Mouse (Mus musculus) E14TG2a.4 (cell line): ENCODE results near the gene BC067074.

Experiments
- CTCF ChIP-seq: conservative IDR thresholded peaks from 2 replicates; pipeline ENCODE4 v1.5.1; 2014; ENCODE audit warnings: low read length
- NANOG ChIP-seq: IDR thresholded peaks from 2 replicates; pipeline ENCODE4 v1.6.1; 2014; ENCODE audit warnings: borderline replicate concordance, low read length, mixed read lengths
- POU5F1 ChIP-seq: IDR thresholded peaks from 2 replicates; pipeline ENCODE4 v1.6.1; 2014; ENCODE audit warnings: low read length, borderline replicate concordance

DNA sequence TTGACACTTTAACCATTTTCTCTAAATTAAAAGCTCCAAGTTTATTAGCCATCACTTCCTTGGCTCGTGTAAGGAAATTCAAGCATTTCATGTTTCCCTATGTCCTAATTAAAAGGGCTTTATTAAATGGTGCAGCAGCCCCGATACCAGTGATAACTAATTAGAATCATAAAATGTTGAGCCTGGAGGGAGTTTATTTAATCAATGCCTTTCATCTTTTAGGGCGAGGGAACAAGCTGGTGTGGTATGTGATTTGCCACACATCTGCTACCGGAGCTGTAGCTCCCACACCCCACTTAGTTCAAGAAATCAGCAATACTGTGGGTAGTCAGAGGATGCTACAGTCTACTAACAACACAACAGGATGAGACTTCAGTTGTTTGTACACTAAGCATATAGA is 3.2 kb upstream of the BC067074 start:
- TF ChIP-seq CTCF = no peak
- no peak for TF ChIP-seq POU5F1
- no peak for TF ChIP-seq NANOG
